Mouse (Mus musculus): ENCODE results near the gene Lamb1. TPM values are rescaled to one million over a fixed set of nuclear protein-coding genes. Genes with fewer than 3 reads are reported as not detected.

Lamb1 gene
- polyA plus RNA-seq, 1 experiment = 23.8 TPM

- no peak for TF ChIP-seq CTCF (IDR thresholded peaks at IDR 0.05; ENCODE audit: extremely low read depth, insufficient read length, insufficient replicate concordance, low read depth, low read length)
- no peak for TF ChIP-seq POLR2A (IDR thresholded peaks at IDR 0.05; ENCODE audit: low read depth, low read length)
- Histone ChIP-seq H3K4me1 (ENCODE audit: control insufficient read depth, insufficient read depth, insufficient read length, low read length) (0 out of 2 replicates have a peak, but pooled peaks cover 2% of the 10 kb centered on the region), H3K36me3 (ENCODE audit: control insufficient read depth, insufficient read depth, low read length) (peaks cover 4% of the 10 kb centered on the region; the same call in 1 of the 2 replicates), H3K27ac (ENCODE audit: insufficient read depth, low read depth, low read length) (no peak overlapping the region), H3K4me3 (ENCODE audit: low read depth, low read length) (no peak overlapping the region), H3K27me3 (ENCODE audit: control insufficient read depth, insufficient read depth, low read length) (no peaks in the 10 kb centered on the region; the same call in 1 of the 2 replicates)
- 89% methylated on average over 9 of the region's 9 CpGs for WGBS
Measured at GRCm38 (mm10) chr12:31300276-31300675, 35.2 kb downstream of the Lamb1 start.

GRCm38 (mm10) chr12:31302266-31302665 lies 37.2 kb downstream of the Lamb1 start:
- TF ChIP-seq POLR2A (IDR thresholded peaks at IDR 0.05; ENCODE audit: low read depth, low read length) = no peak
- Histone ChIP-seq H3K4me3 (ENCODE audit: low read depth, low read length) (no peak overlapping the region), H3K36me3 (ENCODE audit: control insufficient read depth, insufficient read depth, low read length) (peaks cover 4% of the 10 kb centered on the region; the same call in 1 of the 2 replicates), H3K4me1 (ENCODE audit: control insufficient read depth, insufficient read depth, insufficient read length, low read length) (0 out of 2 replicates have a peak, but pooled peaks cover 2% of the 10 kb centered on the region), H3K27me3 (ENCODE audit: control insufficient read depth, insufficient read depth, low read length) (no peaks in the 10 kb centered on the region), H3K27ac (ENCODE audit: insufficient read depth, low read depth, low read length) (no peak overlapping the region)
- WGBS = 46% methylated on average over 5 of the region's 5 CpGs

- Histone ChIP-seq H3K4me3 (ENCODE audit: low read depth, low read length) (no peak overlapping the region), H3K4me1 (ENCODE audit: control insufficient read depth, insufficient read depth, insufficient read length, low read length) (0 out of 2 replicates have a peak, but pooled peaks cover 2% of the 10 kb centered on the region), H3K27ac (ENCODE audit: insufficient read depth, low read depth, low read length) (peak overlapping the region; percentile 42; the same call in 1 of the 2 replicates), H3K27me3 (ENCODE audit: control insufficient read depth, insufficient read depth, low read length) (no peaks in the 10 kb centered on the region), H3K36me3 (ENCODE audit: control insufficient read depth, insufficient read depth, low read length) (peaks cover 4% of the 10 kb centered on the region; the same call in 1 of the 2 replicates)
- no peak for TF ChIP-seq POLR2A (IDR thresholded peaks at IDR 0.05; ENCODE audit: low read depth, low read length)
- no peak for TF ChIP-seq CTCF (IDR thresholded peaks at IDR 0.05; ENCODE audit: extremely low read depth, insufficient read length, insufficient replicate concordance, low read depth, low read length)
- 69% methylated on average over 16 of the region's 16 CpGs for WGBS
Measured at GRCm38 (mm10) chr12:31302766-31303511, 37.9 kb downstream of the Lamb1 start.

GRCm38 (mm10) chr12:31306075-31306675 lies 41.1 kb downstream of the Lamb1 start:
- 47% methylated on average over 5 of the region's 5 CpGs for WGBS
- Histone ChIP-seq H3K27me3 (ENCODE audit: control insufficient read depth, insufficient read depth, low read length) (no peaks in the 10 kb centered on the region), H3K36me3 (ENCODE audit: control insufficient read depth, insufficient read depth, low read length) (peaks cover 1% of the 10 kb centered on the region; the same call in 1 of the 2 replicates), H3K27ac (ENCODE audit: insufficient read depth, low read depth, low read length) (no peak overlapping the region), H3K4me3 (ENCODE audit: low read depth, low read length) (no peak overlapping the region), H3K4me1 (ENCODE audit: control insufficient read depth, insufficient read depth, insufficient read length, low read length) (0 out of 2 replicates have a peak, but pooled peaks cover 2% of the 10 kb centered on the region)
- no peak for TF ChIP-seq POLR2A (IDR thresholded peaks at IDR 0.05; ENCODE audit: low read depth, low read length)
- TF ChIP-seq CTCF (IDR thresholded peaks at IDR 0.05; ENCODE audit: extremely low read depth, insufficient read length, insufficient replicate concordance, low read depth, low read length) = no peak

- TF ChIP-seq CTCF (IDR thresholded peaks at IDR 0.05; ENCODE audit: extremely low read depth, insufficient read length, insufficient replicate concordance, low read depth, low read length) = no peak
- no peak for TF ChIP-seq POLR2A (IDR thresholded peaks at IDR 0.05; ENCODE audit: low read depth, low read length)
- WGBS = 90% methylated on average over 8 of the region's 8 CpGs
- Histone ChIP-seq H3K27ac (ENCODE audit: insufficient read depth, low read depth, low read length) (no peak overlapping the region), H3K27me3 (ENCODE audit: control insufficient read depth, insufficient read depth, low read length) (no peaks in the 10 kb centered on the region), H3K4me3 (ENCODE audit: low read depth, low read length) (no peak overlapping the region), H3K4me1 (ENCODE audit: control insufficient read depth, insufficient read depth, insufficient read length, low read length) (0 out of 2 replicates have a peak, but pooled peaks cover 2% of the 10 kb centered on the region), H3K36me3 (ENCODE audit: control insufficient read depth, insufficient read depth, low read length) (peaks cover 1% of the 10 kb centered on the region; the same call in 1 of the 2 replicates)
Measured at GRCm38 (mm10) chr12:31307011-31307410, 42.0 kb downstream of the Lamb1 start.

- TF ChIP-seq POLR2A (IDR thresholded peaks at IDR 0.05; ENCODE audit: low read depth, low read length) = no peak
- TF ChIP-seq CTCF (IDR thresholded peaks at IDR 0.05; ENCODE audit: extremely low read depth, insufficient read length, insufficient replicate concordance, low read depth, low read length) = no peak
- H3K27ac ChIP-seq (ENCODE audit: insufficient read depth, low read depth, low read length) = no peak overlapping the region
- no peaks in the 10 kb centered on the region for H3K27me3 ChIP-seq (ENCODE audit: control insufficient read depth, insufficient read depth, low read length)
- no peak overlapping the region for H3K4me3 ChIP-seq (ENCODE audit: low read depth, low read length)
- H3K36me3 ChIP-seq (ENCODE audit: control insufficient read depth, insufficient read depth, low read length) = peaks cover 1% of the 10 kb centered on the region; the same call in 1 of the 2 replicates
- 93% methylated on average over 8 of the region's 8 CpGs for WGBS
- H3K4me1 ChIP-seq (ENCODE audit: control insufficient read depth, insufficient read depth, insufficient read length, low read length) = 0 out of 2 replicates have a peak, but pooled peaks cover 2% of the 10 kb centered on the region
Measured at GRCm38 (mm10) chr12:31307756-31308155, 42.7 kb downstream of the Lamb1 start.

- 87% methylated on average over 9 of the region's 9 CpGs for WGBS
- H3K36me3 ChIP-seq (ENCODE audit: control insufficient read depth, insufficient read depth, low read length) = no peaks in the 10 kb centered on the region
- H3K27ac ChIP-seq (ENCODE audit: insufficient read depth, low read depth, low read length) = no peak overlapping the region
- TF ChIP-seq CTCF (IDR thresholded peaks at IDR 0.05; ENCODE audit: extremely low read depth, insufficient read length, insufficient replicate concordance, low read depth, low read length) = no peak
- no peak for TF ChIP-seq POLR2A (IDR thresholded peaks at IDR 0.05; ENCODE audit: low read depth, low read length)
- H3K4me1 ChIP-seq (ENCODE audit: control insufficient read depth, insufficient read depth, insufficient read length, low read length) = no peaks in the 10 kb centered on the region
- H3K4me3 ChIP-seq (ENCODE audit: low read depth, low read length) = no peak overlapping the region
- H3K27me3 ChIP-seq (ENCODE audit: control insufficient read depth, insufficient read depth, low read length) = no peaks in the 10 kb centered on the region
Measured at GRCm38 (mm10) chr12:31310687-31311086, 45.7 kb downstream of the Lamb1 start.

Data from small intestine, adult 2 months (tissue).